In genomic region chr3:138770650-138771331, GRCm38 (mm10) we compare ENCODE assay signal across 11 mouse cellular contexts. TPM values are rescaled to one million over a fixed set of nuclear protein-coding genes. Genes with fewer than 3 reads are reported as not detected.
A peak's percentile ranks its signal among the peaks of the same experiment; 100 is the strongest.
DNase-seq lines count a peak whose midpoint lies in the region; ATAC-seq and TF ChIP-seq lines count a peak whose summit lies in the region.
"Had no signal": no experiment of that assay in that cellular context is flagged by ENCODE, and none has a peak within 500 bp of the region (broad histone marks: within the 10 kb centered on the region; RNA-seq: fewer than 3 reads in every experiment).

No protein-coding gene starts in this region.

- H3K4me2 ChIP-seq in kidney, embryonic 14.5 days (replicated peaks; ENCODE audit: low read depth, low read length), result no peak overlapping the region
- H3K4me2 ChIP-seq: heart, embryonic 15.5 days had no signal

- peak overlapping the region; percentile 78 for H3K27ac ChIP-seq in left cerebral cortex, adult 2 months
- no peak overlapping the region for H3K27ac ChIP-seq in kidney, embryonic 14.5 days (ENCODE audit: low read depth, low read length)
- H3K27ac ChIP-seq: gastrocnemius, adult 2 months; heart, embryonic 15.5 days had no signal

- no peak overlapping the region for H3K9ac ChIP-seq in kidney, embryonic 14.5 days (ENCODE audit: low read depth, low read length)
- H3K9ac ChIP-seq: heart, embryonic 15.5 days had no signal

- no peaks in the 10 kb centered on the region for H3K9me3 ChIP-seq in kidney, embryonic 14.5 days (ENCODE audit: control insufficient read depth, low read length)
- H3K9me3 ChIP-seq: heart, embryonic 15.5 days had no signal

- ATAC-seq in kidney, embryonic 14.5 days (ENCODE audit: low FRiP score, low TSS enrichment), result 0 out of 2 replicates have a peak, but pooled peaks have one; percentile 29
- no peak for ATAC-seq in activated CD4-positive, CD25-positive, alpha-beta regulatory T cell, adult 4 months
- ATAC-seq: CD4-positive, CD25-positive, alpha-beta regulatory T cell, adult 4 months had no signal

- H3K27me3 ChIP-seq in kidney, embryonic 14.5 days (ENCODE audit: control insufficient read depth, insufficient read depth, low read length), result no peaks in the 10 kb centered on the region
- H3K27me3 ChIP-seq: heart, embryonic 15.5 days had no signal

- intact Hi-C loops in left cerebral cortex, adult 2 months (cut with DNase I), result loop anchor here (2.0 kb wide), 1 partner anchor 28 kb away; the partner anchor contains the start of gene Tspan5

- H3K4me3 ChIP-seq in left cerebral cortex, adult 2 months, result no peak overlapping the region
- H3K4me3 ChIP-seq in kidney, embryonic 14.5 days (ENCODE audit: low read length), result no peak overlapping the region
- H3K4me3 ChIP-seq: gastrocnemius, adult 2 months; heart, embryonic 15.5 days had no signal

- DNase-seq in frontal cortex, adult 2 months (ENCODE audit: extremely low spot score in 1 of 2, low spot score in 1 of 2), result peak; percentile 60 to 82
- DNase-seq in frontal cortex, postnatal 10 days (ENCODE audit: low spot score in 2 of 2), result no peak
- peak in 1 of 2 experiments; percentile 46 for DNase-seq in left cerebral cortex, adult 2 months (ENCODE audit: extremely low spot score in 1 of 2, low spot score in 2 of 2)
- DNase-seq in left cerebral cortex, adult 11 months (ENCODE audit: low spot score), result no peak
- peak; percentile 73 for DNase-seq in NIH3T3 (ENCODE audit: low read depth)
- DNase-seq in adrenal gland, postnatal 4 days (ENCODE audit: low spot score in 2 of 2), result no peak
- DNase-seq: gastrocnemius, adult 2 months had no signal

- 80% methylated on average over 10 of the region's 10 CpGs for WGBS in kidney, embryonic 14.5 days

- TF ChIP-seq CTCF in left cerebral cortex, adult 2 months (IDR thresholded peaks at IDR 0.05), result no peak

- H3K36me3 ChIP-seq in kidney, embryonic 14.5 days (ENCODE audit: control insufficient read depth, insufficient read depth, low read length), result no peaks in the 10 kb centered on the region
- H3K36me3 ChIP-seq: heart, embryonic 15.5 days had no signal

- peaks cover 14% of the 10 kb centered on the region for H3K4me1 ChIP-seq in kidney, embryonic 14.5 days (ENCODE audit: control insufficient read depth, insufficient read depth, low read length)

RNA-seq across cellular contexts. Expression of gene Tspan5, which starts 28.8 kb away (rescaled TPM):
- 196 and 211 TPM in 2 replicates for polyA plus RNA-seq in frontal cortex, adult 2 months (2012; rRNA removed)
- total RNA-seq in left cerebral cortex, adult 2 months (2021), result 100 to 1,000 TPM; 242 to 281 TPM
- polyA plus RNA-seq in kidney, embryonic 14.5 days (2014; fragmentation: Nextera tagmentation; extraction: Ambion mirVana), result 18.0 and 28.8 TPM in 2 replicates
- polyA plus RNA-seq in activated CD4-positive, CD25-positive, alpha-beta regulatory T cell, adult 4 months (2017; shearing (Covaris generic)), result 1 to 10 TPM; 5.3 to 7.3 TPM
- total RNA-seq in adrenal gland, postnatal 4 days (2021), result 10 to 100 TPM; 39.3 to 40.5 TPM

Comparison
In these comparisons a context has a peak if more than half of its experiments do, and no peak if none do; other contexts are left out.
1. DNase-seq: peak in frontal cortex, adult 2 months (2 of 2) and NIH3T3 (single experiment); none in frontal cortex, postnatal 10 days (0 of 2), left cerebral cortex, adult 11 months (single experiment) and adrenal gland, postnatal 4 days (0 of 2).